Mouse (Mus musculus) embryo, embryonic 9.5 days (tissue): ENCODE data around the gene Vsx1.

Experiments
- DNase-seq: peaks from one replicate; pipeline ENCODE4 v3.0.0-alpha.2; 2017; ENCODE audit errors: extremely low spot score

Gene Vsx1

DNA sequence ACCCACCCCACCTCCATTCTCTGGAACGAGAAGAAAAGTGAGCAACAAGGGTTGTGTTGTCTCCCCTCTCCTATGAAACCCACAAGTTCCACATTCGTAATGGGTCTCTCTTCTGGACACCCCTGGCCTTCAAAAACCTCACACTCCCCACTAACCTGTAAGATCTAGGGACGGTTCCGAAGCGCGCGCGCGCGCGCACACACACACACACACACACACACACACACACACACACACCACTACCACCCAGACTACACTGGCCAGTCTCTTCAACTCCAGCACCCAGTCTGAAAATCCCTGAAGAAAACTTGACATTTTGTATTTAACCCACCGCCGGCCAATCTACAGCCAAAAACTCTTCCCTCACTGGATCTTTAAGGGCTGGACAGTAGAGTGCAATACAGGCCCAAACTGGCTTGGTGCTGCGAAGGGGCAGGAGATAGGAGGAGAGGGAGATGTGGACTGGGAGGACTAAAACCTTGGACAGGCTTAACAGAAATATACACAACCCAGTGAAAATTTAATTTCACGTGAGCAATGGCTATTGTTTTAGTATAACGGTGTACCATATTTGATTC is at the start of gene Vsx1:
Vsx1 (minus strand) TSS at position 138 of the 578 bp plus-strand sequence.
- no peak for DNase-seq

DNA sequence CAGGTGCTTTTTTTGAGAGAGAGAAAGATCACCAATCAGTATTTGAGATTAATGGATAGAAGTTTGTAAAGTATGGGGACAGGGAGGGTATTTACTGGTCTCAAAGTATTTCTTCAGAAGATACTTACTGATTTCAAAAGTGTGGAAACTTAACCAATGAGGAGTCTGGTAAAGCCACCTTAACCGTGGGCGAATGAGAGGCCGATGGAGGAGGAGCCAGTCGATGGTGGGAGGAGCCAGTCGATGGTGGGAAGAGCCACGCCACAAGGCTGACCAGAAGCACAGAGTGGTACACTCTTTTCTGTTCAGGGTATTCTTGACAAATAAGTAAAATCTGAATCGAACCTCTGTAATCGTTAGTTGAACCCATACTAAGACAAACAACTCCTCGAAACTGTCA is 48.7 kb upstream of the Vsx1 start:
- no peak for DNase-seq

DNA sequence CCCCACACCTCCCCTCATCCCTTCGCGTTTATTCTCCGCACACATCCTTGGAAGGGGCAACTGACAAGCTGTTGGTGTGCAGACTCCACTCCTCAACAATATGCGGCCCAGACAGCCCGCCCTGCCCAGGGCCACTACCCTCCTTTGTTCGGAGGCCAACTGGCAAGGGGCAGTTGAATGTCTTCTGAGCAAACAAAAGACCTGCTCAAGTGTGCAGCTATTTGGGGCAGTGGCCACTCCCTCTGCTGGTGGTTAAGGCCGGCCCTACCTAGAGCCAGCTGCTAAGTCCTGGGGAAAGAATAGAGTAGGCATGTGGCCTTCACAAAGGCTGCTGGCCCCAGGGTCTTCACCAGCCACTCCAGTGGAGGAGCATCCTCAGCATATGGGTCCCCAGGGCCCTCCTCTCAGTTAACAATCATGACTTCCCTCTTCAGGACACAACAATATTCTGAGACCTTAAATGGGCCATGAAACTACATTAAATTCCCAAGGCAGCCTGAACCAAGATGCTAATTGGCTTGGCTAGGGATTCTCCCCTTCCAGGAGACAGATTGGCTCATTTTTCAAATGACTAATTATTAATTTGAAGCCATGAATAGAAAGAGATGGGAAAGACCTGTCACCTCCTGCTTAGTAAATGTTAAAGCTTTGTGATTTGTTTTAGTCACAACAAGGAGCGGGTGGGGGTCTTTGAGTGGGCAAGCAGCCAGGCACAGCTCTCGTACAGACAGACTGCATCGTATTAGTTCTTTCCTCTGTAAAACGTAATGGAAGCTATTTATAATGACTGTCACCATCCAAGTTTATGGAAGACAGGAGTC is 46.8 kb upstream of the Vsx1 start:
- peak; percentile 65 for DNase-seq

DNA sequence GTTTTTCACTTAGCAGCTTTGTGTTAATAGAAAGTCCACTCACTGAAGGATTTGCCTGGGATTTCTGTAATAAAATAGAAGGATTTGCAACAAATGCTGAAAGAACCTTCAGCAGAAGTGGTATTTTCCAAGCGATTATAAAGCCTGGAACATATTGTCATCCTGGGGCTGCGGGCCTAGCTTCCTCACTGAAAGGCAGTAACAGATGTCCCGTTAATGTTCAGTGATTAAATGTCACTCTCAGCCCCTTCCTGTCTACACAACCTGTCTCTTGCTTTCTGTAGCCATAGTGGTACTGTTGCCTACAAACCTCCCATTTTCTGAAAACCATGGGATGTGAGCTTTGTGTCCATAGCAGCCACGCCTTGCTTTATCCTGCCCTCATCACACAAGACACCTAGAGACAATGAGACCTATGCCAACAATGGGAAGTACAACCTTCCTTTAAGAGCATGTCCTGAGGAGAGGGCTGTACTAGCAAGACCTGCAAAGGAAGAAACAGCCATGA is 23.1 kb upstream of the Vsx1 start:
- no peak for DNase-seq

DNA sequence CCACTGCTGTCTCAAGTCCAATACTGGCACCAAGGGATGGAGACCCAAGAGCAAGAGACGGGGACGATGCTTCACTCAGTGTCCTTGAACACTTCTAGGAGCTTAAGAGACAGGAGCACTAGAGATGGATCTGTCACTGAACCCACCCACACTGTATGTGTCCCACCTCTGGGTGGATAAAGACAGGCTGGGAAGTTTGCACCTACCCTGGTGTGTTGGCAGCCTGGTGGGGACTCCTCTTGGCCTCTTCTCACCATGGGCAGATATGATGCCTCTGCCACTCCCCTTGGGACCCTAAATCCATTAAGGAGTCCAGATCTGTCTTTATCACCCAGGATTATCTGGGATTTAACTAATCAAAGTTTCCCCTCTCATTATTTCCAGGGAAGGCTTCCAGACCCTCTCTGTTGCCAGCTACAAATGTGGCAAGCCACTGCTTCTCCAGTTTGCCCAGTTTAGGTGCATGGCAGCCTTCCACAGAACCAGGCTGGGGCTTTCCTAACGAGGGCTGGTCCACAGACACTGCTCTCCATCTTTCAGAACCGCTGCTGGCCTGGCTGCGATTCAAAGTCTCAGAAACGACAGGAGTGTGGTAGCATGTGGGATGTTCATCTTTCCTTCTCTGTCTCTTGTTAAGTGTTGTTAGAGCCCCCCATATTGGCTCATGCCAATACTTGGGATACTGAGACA is 2.5 kb upstream of the Vsx1 start:
- DNase-seq: no peak

DNA sequence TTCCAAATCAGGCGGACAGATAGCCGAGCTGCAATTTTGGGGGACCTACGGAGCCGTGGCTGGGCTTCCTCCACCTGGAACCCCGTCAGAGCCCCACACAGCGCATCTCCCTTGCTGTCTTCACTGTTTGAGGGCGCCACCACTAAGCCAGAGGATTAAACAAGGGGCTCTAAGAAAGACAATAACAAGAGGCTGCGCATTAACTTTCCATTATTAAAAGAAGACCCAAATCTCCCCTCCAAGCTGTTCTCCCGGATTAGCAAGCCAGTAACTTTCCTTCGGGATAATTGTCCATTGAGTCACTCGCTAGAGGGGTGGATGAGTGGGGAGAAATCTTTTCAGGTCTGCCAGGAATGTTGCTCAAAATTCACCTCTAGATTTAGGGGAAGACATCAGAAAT is 1.1 kb upstream of the Vsx1 start:
- no peak for DNase-seq

DNA sequence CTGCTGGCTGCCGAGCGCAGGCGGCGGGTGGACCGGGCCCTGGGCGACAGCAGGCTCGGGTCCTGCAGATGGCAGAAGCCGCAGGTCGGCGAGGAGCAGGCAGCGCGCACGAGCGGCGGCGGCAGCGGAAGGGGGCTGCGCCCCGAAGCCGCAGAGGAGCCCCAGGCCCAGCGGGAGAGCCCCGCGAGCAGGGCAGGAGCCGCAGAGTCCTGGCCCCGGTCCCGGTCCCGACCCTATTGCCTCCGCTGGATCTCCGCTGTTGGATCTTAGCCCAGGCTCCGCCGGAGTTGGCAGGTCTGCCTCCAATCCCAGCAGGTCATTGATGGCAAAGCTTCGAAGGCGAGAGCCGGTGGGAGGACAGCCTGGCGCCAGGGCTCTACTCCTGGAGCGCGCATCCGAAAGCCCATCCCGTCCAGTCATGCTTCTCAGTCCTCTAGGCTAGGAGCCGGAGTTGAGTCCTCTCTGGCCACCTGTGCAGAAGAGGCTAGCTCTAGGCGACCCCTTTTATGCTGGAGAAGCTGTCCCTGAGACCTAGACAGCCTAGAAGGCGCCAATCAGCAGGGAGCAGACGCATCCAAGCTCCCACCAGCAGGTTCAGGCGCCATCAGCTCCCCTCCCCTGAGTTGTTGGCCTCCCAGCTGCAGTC is 496 bp downstream of the Vsx1 start:
- DNase-seq: peak; percentile 51

DNA sequence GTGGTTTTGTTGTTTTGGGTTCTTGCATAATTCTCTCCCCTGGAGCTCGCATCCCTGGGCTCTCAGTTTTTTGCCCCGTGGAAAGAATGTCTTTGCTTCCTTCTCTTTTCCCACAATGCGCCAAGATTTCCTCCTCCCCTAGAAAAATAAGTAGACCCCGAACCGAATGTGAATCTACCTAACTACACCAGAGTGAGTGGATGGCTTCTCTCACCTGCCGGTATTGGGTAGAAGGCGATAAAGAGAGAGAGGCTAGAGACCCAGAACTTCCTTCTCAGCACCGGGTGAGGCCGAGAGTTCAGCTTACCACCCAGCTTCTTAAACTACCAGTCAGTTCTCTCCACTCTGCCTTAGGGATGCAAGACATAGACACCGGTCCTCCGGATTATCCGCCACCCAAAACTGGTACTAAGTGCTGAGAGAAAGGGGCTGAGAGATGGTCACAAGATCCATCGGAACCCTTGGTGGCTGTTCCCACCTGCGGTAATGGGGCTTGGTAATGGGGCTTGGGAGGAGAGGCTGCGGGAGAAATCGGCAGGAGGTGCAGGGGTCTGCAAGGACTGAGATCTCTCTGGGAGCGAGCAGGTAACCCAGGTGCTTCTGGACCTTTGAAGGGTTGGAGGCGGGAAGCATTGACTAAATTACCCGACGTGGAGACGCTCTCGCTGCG is 1.2 kb downstream of the Vsx1 start:
- DNase-seq: peak; percentile 12

DNA sequence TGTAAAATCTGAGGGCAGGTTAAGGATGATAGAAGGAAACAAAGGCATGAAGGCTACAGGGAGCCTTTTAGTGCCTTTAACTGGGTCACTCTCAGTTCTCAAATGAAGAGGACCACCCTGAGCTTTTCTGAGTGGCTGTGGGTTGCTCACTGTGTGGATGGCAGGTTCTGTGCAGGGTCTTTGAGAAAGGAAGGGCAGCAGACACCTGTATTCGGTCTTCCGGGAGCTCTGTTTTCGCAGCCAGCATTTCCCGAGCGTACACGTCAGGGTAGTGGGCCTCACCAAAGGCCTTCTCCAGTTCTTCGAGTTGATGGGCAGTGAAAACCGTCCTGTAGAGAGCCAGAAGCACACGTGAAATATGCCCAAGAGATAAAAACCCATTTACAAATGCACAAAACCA is 3.8 kb downstream of the Vsx1 start:
- DNase-seq: no peak

DNA sequence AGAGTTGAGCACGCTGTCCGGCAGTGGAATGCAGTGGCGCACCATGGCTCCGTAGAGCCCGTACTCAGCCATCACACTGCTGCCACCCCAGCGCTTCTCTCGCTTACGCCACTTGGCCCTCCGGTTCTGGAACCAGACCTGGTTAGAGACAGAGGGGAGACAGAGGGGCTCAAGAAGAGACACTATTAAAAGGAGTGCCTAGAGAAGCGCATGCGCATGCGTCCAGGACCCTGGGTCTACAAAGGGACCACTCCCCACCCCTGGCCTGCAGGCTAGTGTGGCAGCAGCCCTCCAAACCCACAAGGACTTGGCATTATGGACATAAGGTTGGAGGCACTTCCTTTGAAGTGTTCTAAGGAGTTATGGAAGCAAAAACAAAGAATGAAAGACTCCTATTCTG is 4.7 kb downstream of the Vsx1 start:
- DNase-seq: no peak

DNA sequence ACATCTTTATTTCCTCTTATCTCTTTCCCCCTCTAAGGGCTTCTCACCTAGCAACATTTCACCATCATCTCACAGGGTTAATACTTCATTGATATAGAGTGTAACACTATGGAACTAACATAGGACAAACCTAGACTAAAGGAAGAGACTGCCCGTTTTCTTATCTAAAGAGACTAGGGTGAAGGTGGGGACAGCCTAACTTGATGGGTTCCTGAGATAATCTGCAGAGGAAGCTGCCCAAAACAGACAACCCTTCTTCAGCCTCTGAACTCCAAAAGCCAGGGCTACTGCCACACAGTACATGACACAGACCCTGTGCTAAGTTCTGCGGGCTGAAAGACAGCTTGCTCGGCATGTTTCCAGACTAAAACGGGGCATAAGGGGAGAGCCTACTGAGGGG is 7.6 kb downstream of the Vsx1 start:
- no peak for DNase-seq

DNA sequence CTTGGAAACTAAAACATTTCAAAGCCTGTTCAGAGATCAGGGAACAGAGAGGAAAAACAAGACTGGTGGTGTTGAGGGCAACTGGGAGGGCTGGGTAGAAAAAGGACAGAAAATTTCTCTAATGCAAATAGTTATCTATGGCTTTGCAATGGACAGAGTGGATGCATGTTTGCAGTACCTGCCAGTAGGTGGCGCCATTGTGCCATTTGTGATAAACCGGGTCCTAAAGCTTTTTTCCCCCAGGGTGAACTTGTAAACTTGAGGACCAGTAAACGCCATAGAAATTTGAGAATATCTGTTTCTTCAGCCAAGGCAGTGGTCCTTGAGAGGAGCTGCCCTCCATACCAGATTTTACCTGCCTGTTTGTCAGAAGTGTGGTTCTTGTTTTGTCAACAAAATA is 10.8 kb downstream of the Vsx1 start:
- DNase-seq: peak; percentile 81

DNA sequence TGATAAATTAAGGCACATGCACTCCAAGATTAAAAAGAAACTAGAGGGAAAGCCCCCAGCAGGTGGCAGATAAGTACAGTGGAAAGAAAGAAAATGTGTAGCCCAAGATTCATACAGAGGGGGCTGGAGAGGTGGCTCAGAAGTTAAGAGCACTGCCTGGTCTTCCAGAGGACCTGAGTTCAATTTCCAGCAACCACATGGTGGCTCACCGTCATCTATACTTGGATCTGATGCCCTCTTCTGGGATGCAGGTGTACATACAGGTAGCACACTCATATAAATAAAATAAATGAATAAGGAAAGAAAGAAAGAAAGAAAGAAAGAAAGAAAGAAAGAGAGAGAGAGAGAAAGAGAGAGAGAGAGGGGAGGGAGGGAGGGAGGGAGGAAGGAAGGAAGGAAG is 13.6 kb downstream of the Vsx1 start:
- no peak for DNase-seq

DNA sequence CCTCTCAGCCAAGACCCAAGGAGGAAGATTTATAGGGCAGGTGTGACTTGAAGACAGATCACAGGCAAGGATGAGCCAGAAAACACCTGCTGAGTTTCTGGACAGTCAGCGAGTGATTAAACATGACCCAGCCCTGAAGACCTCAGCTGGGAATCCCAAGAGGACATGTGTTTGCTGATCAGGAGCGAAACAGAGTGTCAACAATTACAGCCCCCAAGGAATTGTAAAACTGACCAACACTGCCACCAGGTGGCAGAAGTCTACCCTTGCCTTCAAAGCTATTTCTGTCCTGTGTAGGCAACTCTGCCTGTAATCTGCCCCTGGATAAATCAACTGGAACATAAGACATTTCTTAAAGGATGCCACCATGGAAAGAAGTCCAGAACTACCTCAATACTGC is 14.3 kb downstream of the Vsx1 start:
- peak; percentile 74 for DNase-seq

DNA sequence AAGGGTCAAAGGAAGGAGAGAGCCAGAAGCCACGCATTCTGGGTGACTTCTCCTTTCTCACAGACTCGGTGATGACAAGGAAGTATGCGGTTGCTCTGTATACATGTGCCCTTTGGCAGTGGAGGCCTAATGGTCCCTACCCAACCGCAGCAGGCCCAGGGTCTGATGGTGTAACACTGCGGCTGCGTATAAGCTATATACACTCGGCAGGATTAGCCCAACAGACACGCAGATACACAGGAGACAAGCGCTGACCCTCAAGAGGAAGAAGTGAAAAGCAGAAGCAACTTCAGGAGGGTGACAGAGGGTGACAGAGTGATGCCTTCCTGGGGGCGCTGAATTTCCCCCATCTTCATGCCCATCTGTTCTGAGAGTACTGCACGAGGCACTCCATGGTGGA is 15.2 kb downstream of the Vsx1 start:
- no peak for DNase-seq

DNA sequence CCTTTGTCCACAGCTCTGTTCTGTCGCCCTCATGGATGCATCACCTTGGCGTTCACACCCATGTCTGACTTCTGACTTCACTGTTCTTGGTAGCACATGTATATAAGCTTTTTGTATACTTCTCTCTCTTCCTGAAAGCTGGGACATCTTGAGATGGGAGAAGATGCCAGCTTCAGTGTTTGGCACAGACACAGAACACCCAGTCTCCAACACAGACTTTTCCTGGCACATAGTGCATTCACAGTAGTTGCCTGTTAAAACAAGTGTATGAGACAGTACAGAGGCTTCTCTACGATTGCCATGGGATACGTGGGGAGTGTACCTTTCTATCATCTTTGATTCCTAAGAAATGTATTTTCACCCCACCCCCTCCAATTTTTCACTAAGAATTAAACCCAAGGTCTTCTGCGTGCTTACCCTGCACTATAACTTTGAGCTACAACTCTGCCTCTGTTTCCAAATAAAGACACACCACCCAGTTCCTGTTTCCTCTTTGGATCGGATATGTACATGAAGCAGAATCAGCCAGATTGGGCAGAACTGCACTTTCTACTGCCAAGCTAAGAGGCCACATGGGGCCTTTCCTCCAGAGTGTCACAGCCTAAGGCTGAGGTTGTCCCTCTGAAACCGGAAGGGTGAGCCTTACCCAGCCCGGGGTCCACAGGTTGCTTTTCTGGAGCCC is 17.4 kb downstream of the Vsx1 start:
- no peak for DNase-seq

DNA sequence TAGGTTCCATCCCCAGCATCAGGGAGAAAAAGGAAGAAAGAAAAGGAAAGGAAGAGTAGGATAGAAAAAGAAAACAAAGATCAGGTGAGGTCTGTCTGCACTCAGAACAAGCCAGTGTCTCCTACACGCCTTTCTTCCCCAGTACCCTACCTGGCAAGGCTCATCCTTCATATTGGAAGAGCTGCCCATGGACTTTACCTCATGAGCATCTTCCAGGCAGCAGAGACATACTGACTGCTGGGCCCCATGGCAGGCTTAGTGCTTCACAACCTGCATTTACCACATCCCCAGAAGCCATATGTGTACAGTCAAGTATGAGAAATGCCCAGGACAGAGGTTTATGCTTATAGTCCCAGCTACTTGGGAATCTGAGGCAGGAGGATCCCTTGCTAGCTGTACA is 18.2 kb downstream of the Vsx1 start:
- no peak for DNase-seq

DNA sequence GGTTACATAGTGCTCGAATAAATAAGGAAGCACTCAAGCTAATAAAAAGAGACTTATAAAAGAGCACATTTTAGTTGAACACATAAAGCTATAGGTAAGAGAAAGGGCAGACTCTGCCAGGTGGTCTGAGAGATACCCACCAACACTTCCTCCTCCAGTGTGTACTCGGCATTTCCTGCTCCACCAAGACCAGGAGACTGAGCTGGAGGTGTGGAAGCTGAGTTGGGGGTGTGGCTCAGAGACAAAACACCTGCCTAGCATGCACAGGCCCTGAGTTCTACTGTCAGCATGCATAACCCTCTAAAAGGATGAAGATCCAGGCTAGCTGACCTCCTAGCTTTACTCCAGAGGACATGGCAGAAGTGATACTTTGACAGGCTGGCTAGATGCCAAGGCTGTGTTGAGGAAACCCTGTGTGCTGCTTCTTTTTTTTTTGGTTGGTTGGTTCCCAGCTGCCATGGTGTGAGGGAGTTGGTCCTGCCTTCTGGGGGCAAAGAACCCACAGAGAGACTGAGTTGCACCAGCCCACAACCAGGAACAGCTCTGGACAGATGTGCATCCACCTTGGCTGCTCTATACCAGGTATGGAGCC is 19.6 kb downstream of the Vsx1 start:
- DNase-seq: no peak

DNA sequence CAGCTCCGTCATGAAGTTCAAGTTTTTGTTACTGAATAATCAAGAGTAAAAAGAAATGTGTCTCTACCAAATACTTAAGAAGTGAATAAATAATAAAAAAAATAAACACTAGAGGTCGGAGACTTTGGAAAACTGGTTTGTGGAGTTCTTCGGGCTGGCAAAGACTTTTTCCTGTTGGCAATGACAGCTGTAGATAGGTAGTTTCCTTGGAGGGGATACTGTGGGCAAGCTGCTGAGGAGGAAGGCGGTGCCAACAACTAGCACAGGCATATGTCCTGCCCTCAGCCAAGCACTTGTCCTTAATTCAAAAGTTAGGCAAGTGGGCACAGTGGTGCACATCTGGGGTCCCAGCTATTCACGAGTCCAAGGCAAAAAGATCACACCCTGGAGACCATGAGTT is 20.2 kb downstream of the Vsx1 start:
- DNase-seq: no peak

DNA sequence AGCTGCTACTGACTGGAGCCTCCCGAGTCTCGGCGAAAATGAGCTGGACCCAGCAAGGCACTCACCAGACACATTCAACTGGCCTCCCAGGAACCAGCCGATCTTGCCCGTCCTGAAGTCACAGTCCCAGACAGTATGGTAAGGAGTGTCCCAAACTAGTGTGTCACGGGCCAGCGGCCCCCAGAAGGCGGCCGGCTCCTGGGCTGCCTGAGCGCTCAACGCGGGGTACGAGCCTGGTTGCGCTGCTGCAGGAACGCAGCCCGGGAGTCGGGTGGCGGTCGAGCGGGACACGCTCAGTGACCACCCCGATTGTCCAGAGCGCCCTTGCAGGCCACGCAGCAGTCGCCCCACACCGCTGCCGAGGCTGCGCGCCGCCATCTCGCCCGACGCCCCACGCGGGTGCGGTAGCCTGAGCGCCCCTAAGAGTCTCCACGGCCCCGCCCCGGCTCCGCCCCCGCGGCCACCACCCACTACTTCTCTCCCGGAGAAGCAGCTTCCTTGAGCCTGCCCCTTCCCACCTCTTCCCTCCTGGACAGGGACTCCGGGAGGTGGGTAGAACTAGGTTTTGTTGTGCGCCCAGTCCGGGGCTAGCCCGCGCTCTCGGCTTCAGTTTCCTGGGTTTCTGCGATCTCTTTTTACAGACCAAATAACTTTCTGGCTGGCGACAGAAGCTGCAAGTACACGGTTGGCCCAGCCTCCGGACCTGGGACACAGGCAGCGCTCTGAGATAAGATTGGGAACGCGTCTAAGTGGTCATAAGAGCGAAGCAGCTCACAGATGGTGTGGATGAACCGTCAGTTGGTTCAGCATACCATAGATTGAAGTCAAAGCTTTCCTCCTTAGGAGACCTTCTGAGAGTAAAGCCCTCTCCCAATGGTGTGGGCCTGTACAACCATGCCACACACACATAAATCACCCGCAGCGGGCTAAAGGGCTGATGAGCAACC is 21.1 kb downstream of the Vsx1 start, which contains the start of gene Acss1:
Acss1 (minus strand) TSS at position 681 of the 947 bp plus-strand sequence.
- DNase-seq: peak; percentile 67
